Mouse (Mus musculus) heart, embryonic 12.5 days (tissue): ENCODE data around the gene Colq. TPM values are rescaled to one million over a fixed set of nuclear protein-coding genes. Genes with fewer than 3 reads are reported as not detected.
A peak's percentile ranks its signal among the peaks of the same experiment; 100 is the strongest.

ENCODE experiments used
- ATAC-seq: fragments of 200-750 bp; cut with Nextera tagmentation; 2 replicates; pipeline ENCODE4 v1.8.0; 2017; ENCODE audit warnings: moderate TSS enrichment, moderate library complexity; ENCODE audit not compliant: insufficient number of reproducible peaks, low FRiP score
- H3K27ac ChIP-seq: fragments of 300-500 bp; sonication (generic); 2 replicates; pipeline ENCODE4 v1.5.1; 2016; ENCODE audit warnings: mild to moderate bottlenecking, moderate library complexity; ENCODE audit not compliant: poor library complexity, severe bottlenecking
- H3K27me3 ChIP-seq: fragments of 300-500 bp; sonication (generic); replicated peaks from 2 replicates; pipeline ENCODE4 v1.6.1; 2016; ENCODE audit warnings: mild to moderate bottlenecking, moderate library complexity
- H3K36me3 ChIP-seq: fragments of 300-500 bp; sonication (generic); 2 replicates; pipeline ENCODE4 v1.6.1; 2016; ENCODE audit warnings: mild to moderate bottlenecking, moderate library complexity
- H3K4me1 ChIP-seq: fragments of 300-500 bp; sonication (generic); replicated peaks from 2 replicates; pipeline ENCODE4 v1.6.1; 2016; ENCODE audit warnings: mild to moderate bottlenecking
- H3K4me2 ChIP-seq: fragments of 300-500 bp; sonication (generic); 2 replicates; pipeline ENCODE4 v1.6.1; 2016; ENCODE audit warnings: mild to moderate bottlenecking, moderate library complexity
- H3K4me3 ChIP-seq: fragments of 300-500 bp; sonication (generic); 2 replicates; pipeline ENCODE4 v1.5.1; 2016; ENCODE audit warnings: mild to moderate bottlenecking
- H3K9ac ChIP-seq: fragments of 300-500 bp; sonication (generic); 2 replicates; pipeline ENCODE4 v1.6.1; 2016; ENCODE audit warnings: mild to moderate bottlenecking, moderate library complexity
- H3K9me3 ChIP-seq: fragments of 300-500 bp; sonication (generic); replicated peaks from 2 replicates; pipeline ENCODE4 v1.6.1; 2016; ENCODE audit warnings: mild to moderate bottlenecking, moderate library complexity
- WGBS: fragments of 180-500 bp; shearing (Covaris S2); methylation state at CpG from one replicate; pipeline ENCODE4 v1.1.7; 2016; 5-methylcytosine and 5-hydroxymethylcytosine counted together
- polyA plus RNA-seq: library from polyadenylated mRNA; unstranded; fragments of >200 nt; fragmentation: Nextera tagmentation; extraction: Ambion mirVana; gene quantifications from 2 replicates; pipeline ENCODE4 v1.2.1, GENCODE M21; 2016

Gene Colq
- polyA plus RNA-seq, 1 experiment from 2014 or later: 7.6 TPM

- no peaks in the 10 kb centered on the region for H3K27me3 ChIP-seq
- H3K9me3 ChIP-seq: no peaks in the 10 kb centered on the region
- no peak overlapping the region for H3K9ac ChIP-seq
- ATAC-seq: no peak
- H3K36me3 ChIP-seq: peaks cover 5% of the 10 kb centered on the region; the same call in 1 of the 2 replicates
- H3K4me1 ChIP-seq: peaks cover 3% of the 10 kb centered on the region; the same call in 1 of the 2 replicates
- H3K4me3 ChIP-seq: no peak overlapping the region
- 65% methylated on average over 2 of the region's 2 CpGs for WGBS
- H3K4me2 ChIP-seq: no peak overlapping the region
- H3K27ac ChIP-seq: no peak overlapping the region
These were observed 69.8 kb downstream of the Colq start for GRCm38 (mm10) chr14:31521318-31521717.

- Histone ChIP-seq H3K36me3 (no peaks in the 10 kb centered on the region), H3K4me3 (no peak overlapping the region), H3K9ac (no peak overlapping the region), H3K4me1 (peaks cover 3% of the 10 kb centered on the region; the same call in 1 of the 2 replicates), H3K4me2 (peak overlapping the region; percentile 42), H3K27me3 (no peaks in the 10 kb centered on the region), H3K27ac (no peak overlapping the region), H3K9me3 (no peaks in the 10 kb centered on the region; the same call in 1 of the 2 replicates)
- 24% methylated on average over 3 of the region's 3 CpGs for WGBS
- no peak for ATAC-seq
These were observed 72.0 kb downstream of the Colq start for GRCm38 (mm10) chr14:31519165-31519564.

GRCm38 (mm10) chr14:31515895-31516294 is 75.2 kb downstream of the Colq start:
- Histone ChIP-seq H3K9me3 (no peaks in the 10 kb centered on the region; the same call in 1 of the 2 replicates), H3K27me3 (no peaks in the 10 kb centered on the region), H3K4me1 (peaks cover 3% of the 10 kb centered on the region; the same call in 1 of the 2 replicates), H3K4me2 (no peak overlapping the region), H3K36me3 (peaks cover 5% of the 10 kb centered on the region; the same call in 1 of the 2 replicates), H3K4me3 (no peak overlapping the region), H3K9ac (no peak overlapping the region), H3K27ac (no peak overlapping the region)
- no peak for ATAC-seq
- 83% methylated on average over 2 of the region's 2 CpGs for WGBS

- H3K4me2 ChIP-seq: no peak overlapping the region
- H3K9ac ChIP-seq: no peak overlapping the region
- no peak for ATAC-seq
- H3K36me3 ChIP-seq: peaks cover 48% of the 10 kb centered on the region
- no peaks in the 10 kb centered on the region for H3K27me3 ChIP-seq
- H3K4me1 ChIP-seq: peaks cover 4% of the 10 kb centered on the region; the same call in 1 of the 2 replicates
- H3K27ac ChIP-seq: no peak overlapping the region
- H3K4me3 ChIP-seq: no peak overlapping the region
- no peaks in the 10 kb centered on the region; the same call in 1 of the 2 replicates for H3K9me3 ChIP-seq
- WGBS: 94% methylated on average over 3 of the region's 3 CpGs
These were observed 80.8 kb downstream of the Colq start for GRCm38 (mm10) chr14:31510322-31510721.

- H3K9me3 ChIP-seq: no peaks in the 10 kb centered on the region; the same call in 1 of the 2 replicates
- no peak overlapping the region for H3K27ac ChIP-seq
- no peak overlapping the region for H3K9ac ChIP-seq
- no peak overlapping the region for H3K4me2 ChIP-seq
- ATAC-seq: no peak
- H3K27me3 ChIP-seq: no peaks in the 10 kb centered on the region
- peaks cover 4% of the 10 kb centered on the region; the same call in 1 of the 2 replicates for H3K4me1 ChIP-seq
- H3K4me3 ChIP-seq: no peak overlapping the region
- WGBS: 100% methylated on average over 2 of the region's 2 CpGs
- peaks cover 52% of the 10 kb centered on the region for H3K36me3 ChIP-seq
These were observed 81.2 kb downstream of the Colq start for GRCm38 (mm10) chr14:31509911-31510310.

- Histone ChIP-seq H3K4me2 (no peak overlapping the region), H3K27ac (no peak overlapping the region), H3K36me3 (peaks cover 81% of the 10 kb centered on the region), H3K4me1 (peaks cover 4% of the 10 kb centered on the region; the same call in 1 of the 2 replicates), H3K9me3 (no peaks in the 10 kb centered on the region), H3K9ac (no peak overlapping the region), H3K27me3 (no peaks in the 10 kb centered on the region), H3K4me3 (no peak overlapping the region)
- WGBS: 94% methylated on average over 6 of the region's 6 CpGs
- ATAC-seq: no peak
These were observed 84.7 kb downstream of the Colq start for GRCm38 (mm10) chr14:31506456-31506855.

- H3K4me3 ChIP-seq: no peak overlapping the region
- H3K4me2 ChIP-seq: no peak overlapping the region
- no peaks in the 10 kb centered on the region for H3K27me3 ChIP-seq
- peaks cover 91% of the 10 kb centered on the region for H3K36me3 ChIP-seq
- H3K9me3 ChIP-seq: no peaks in the 10 kb centered on the region
- peaks cover 6% of the 10 kb centered on the region for H3K4me1 ChIP-seq
- no peak for ATAC-seq
- no peak overlapping the region for H3K27ac ChIP-seq
- 85% methylated on average over 13 of the region's 13 CpGs for WGBS
- H3K9ac ChIP-seq: no peak overlapping the region
These were observed 87.7 kb downstream of the Colq start for GRCm38 (mm10) chr14:31503406-31503805.

- 94% methylated on average over 1 of the region's 1 CpGs for WGBS
- Histone ChIP-seq H3K4me3 (no peak overlapping the region), H3K36me3 (peaks cover 60% of the 10 kb centered on the region)
These were observed 91.6 kb downstream of the Colq start for GRCm38 (mm10) chr14:31499526-31499925.

GRCm38 (mm10) chr14:31496241-31496646 is 94.9 kb downstream of the Colq start:
- Histone ChIP-seq H3K4me2 (peak overlapping the region; percentile 93), H3K27ac (no peak overlapping the region), H3K4me3 (peak overlapping the region; percentile 89), H3K36me3 (peaks cover 45% of the 10 kb centered on the region), H3K27me3 (no peaks in the 10 kb centered on the region), H3K9me3 (no peaks in the 10 kb centered on the region), H3K4me1 (peaks cover 34% of the 10 kb centered on the region), H3K9ac (peak overlapping the region; percentile 90)
- peak; percentile 52 for ATAC-seq
- 44% methylated on average over 7 of the region's 7 CpGs for WGBS

More at GRCm38 (mm10) chr14:31499526-31499925, 91.6 kb downstream of the Colq start:
- Histone ChIP-seq H3K4me2 (no peak overlapping the region), H3K9me3 (no peaks in the 10 kb centered on the region), H3K27me3 (no peaks in the 10 kb centered on the region), H3K4me1 (peaks cover 26% of the 10 kb centered on the region), H3K9ac (no peak overlapping the region), H3K27ac (no peak overlapping the region)
- no peak for ATAC-seq

GRCm38 (mm10) chr14:31495538-31495937 is 95.6 kb downstream of the Colq start:
- H3K9ac ChIP-seq: peak overlapping the region; percentile 90
- ATAC-seq: no peak
- no peaks in the 10 kb centered on the region for H3K9me3 ChIP-seq
- H3K27me3 ChIP-seq: no peaks in the 10 kb centered on the region
- peaks cover 42% of the 10 kb centered on the region for H3K36me3 ChIP-seq
- H3K27ac ChIP-seq: peak overlapping the region; percentile 83; the same call in 1 of the 2 replicates
- H3K4me1 ChIP-seq: peaks cover 34% of the 10 kb centered on the region
- 3% methylated on average over 8 of the region's 8 CpGs for WGBS
- H3K4me2 ChIP-seq: peak overlapping the region; percentile 93
- H3K4me3 ChIP-seq: peak overlapping the region; percentile 89

- no peaks in the 10 kb centered on the region for H3K27me3 ChIP-seq
- H3K9ac ChIP-seq: peak within 1 kb of the TSS; percentile 90
- peak; percentile 90 for ATAC-seq
- peak within 1 kb of the TSS; percentile 83 for H3K27ac ChIP-seq
- H3K4me2 ChIP-seq: peak within 1 kb of the TSS; percentile 93
- peaks cover 43% of the 10 kb centered on the region for H3K36me3 ChIP-seq
- peaks cover 34% of the 10 kb centered on the region for H3K4me1 ChIP-seq
- H3K4me3 ChIP-seq: peak within 1 kb of the TSS; percentile 89
- no peaks in the 10 kb centered on the region for H3K9me3 ChIP-seq
- under 1% methylated on average over 49 of the region's 49 CpGs for WGBS
These were observed 96.1 kb downstream of the Colq start, which contains the start of gene Mettl6 for GRCm38 (mm10) chr14:31494975-31495455. Mettl6 (minus strand) TSS chr14:31495040.
